In the genomic region with DNA sequence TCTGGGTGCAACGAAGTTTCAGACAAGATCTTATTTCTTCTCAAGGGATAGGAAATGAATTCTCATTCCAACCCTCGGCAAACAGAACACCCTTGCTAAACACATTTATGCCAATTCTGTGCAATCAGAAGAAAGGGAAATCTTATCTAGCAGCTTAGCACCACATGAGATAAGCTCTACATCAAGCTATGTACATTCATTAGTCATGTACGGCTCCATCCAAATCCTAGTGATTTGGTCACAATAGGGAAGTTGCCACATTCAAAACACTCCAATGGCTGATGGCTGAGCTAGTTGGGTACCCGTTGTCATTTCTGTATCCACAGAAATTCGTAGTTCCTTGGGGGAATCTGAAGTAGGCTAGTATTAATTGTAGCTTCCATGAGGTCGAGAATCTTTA, we compare ENCODE assay signal across 26 mouse cellular contexts.
"Had no signal": no experiment of that assay in that cellular context is flagged by ENCODE, and none has a peak within 500 bp of the region (broad histone marks: within the 10 kb centered on the region; RNA-seq: fewer than 3 reads in every experiment).

No protein-coding gene starts in this region.

- H3K9ac ChIP-seq: heart, embryonic 12.5 days; hindbrain, embryonic 13.5 days; hindbrain, embryonic 15.5 days; kidney, embryonic 15.5 days; limb, embryonic 12.5 days had no signal

- H3K36me3 ChIP-seq: heart, embryonic 10.5 days; heart, embryonic 12.5 days; hindbrain, embryonic 10.5 days; hindbrain, embryonic 13.5 days; hindbrain, embryonic 15.5 days; kidney, embryonic 15.5 days; limb, embryonic 10.5 days; limb, embryonic 12.5 days had no signal

- H3K4me3 ChIP-seq: gastrocnemius, adult 2 months; heart, embryonic 10.5 days; heart, embryonic 12.5 days; hindbrain, embryonic 10.5 days; hindbrain, embryonic 13.5 days; hindbrain, embryonic 15.5 days; kidney, embryonic 15.5 days; layer of hippocampus, adult 2 months; left cerebral cortex, adult 2 months; limb, embryonic 10.5 days; limb, embryonic 12.5 days had no signal

- DNase-seq: gastrocnemius, adult 2 months; gastrocnemius, postnatal 10 days; gastrocnemius, postnatal 25 days; heart, adult 18-20 months; heart, postnatal 10 days; heart, postnatal 4 days; kidney, adult 11 months; kidney, adult 2 months; kidney, adult 9 months; kidney, postnatal 14 days; kidney, postnatal 36 days; liver had no signal

- ATAC-seq: hindbrain, postnatal 0 days; intestine, embryonic 16.5 days had no signal

- H3K27ac ChIP-seq: gastrocnemius, adult 2 months; heart, embryonic 10.5 days; hindbrain, embryonic 10.5 days; hindbrain, embryonic 13.5 days; hindbrain, embryonic 15.5 days; hindbrain, postnatal 0 days; kidney, embryonic 15.5 days; kidney, postnatal 0 days; layer of hippocampus, adult 2 months; left cerebral cortex, adult 2 months; limb, embryonic 10.5 days; limb, embryonic 12.5 days had no signal

- H3K4me1 ChIP-seq: heart, embryonic 10.5 days; heart, embryonic 12.5 days; hindbrain, embryonic 10.5 days; hindbrain, embryonic 13.5 days; hindbrain, embryonic 15.5 days; kidney, embryonic 15.5 days; limb, embryonic 10.5 days; limb, embryonic 12.5 days had no signal

- H3K27me3 ChIP-seq: heart, embryonic 12.5 days; hindbrain, embryonic 13.5 days; hindbrain, embryonic 15.5 days; kidney, embryonic 15.5 days; limb, embryonic 12.5 days had no signal

- H3K9me3 ChIP-seq: heart, embryonic 10.5 days; heart, embryonic 12.5 days; hindbrain, embryonic 10.5 days; hindbrain, embryonic 13.5 days; hindbrain, embryonic 15.5 days; kidney, embryonic 15.5 days; limb, embryonic 10.5 days; limb, embryonic 12.5 days had no signal

- H3K4me2 ChIP-seq: heart, embryonic 12.5 days; hindbrain, embryonic 13.5 days; hindbrain, embryonic 15.5 days; kidney, embryonic 15.5 days; limb, embryonic 12.5 days; liver, embryonic 11.5 days had no signal
